Mouse (Mus musculus) kidney, adult 8-10 months (tissue): ENCODE measurements around the gene Ube2e3.

ENCODE experiments used
- DNase-seq, 2 experiments: peaks; one replicate each; pipeline ENCODE4 v3.0.0; 2022

Ube2e3 gene

DNA sequence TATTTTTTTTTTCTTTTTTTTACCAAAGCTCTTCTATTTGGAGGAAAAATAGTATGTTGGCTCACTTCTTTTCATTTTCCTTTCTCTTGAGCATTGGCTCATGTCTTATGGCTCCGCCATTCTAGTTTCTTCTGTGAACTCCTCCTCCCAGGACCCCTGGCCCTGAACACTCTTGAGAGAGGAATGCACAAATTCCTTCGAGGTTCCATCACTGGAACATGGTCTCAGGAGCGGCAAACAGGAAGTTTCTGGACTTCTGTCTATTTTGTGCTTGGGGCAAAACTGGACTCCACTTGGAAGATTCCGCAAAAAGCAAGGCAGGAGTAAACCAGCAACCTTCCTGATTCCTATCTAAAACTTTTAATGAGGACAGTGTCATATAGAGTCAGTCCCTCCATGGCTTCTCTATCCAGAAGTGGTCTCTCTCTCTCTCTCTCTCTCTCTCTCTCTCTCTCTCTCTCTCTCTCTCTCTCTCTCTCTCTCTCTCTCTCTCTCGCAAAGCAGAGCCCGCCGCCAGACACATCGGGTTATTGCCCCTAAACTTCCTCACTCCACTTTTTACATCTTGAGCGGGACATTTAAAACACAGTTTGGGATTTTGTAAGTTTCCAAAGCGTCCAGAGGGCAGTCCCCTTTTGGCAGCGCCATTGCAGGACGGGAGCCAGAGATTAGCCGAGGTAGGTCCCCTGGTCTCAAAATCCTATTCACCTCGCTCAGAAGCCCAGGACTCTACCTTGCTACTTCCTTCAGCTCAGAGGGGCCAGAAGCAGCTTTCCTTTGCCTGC is at the start of gene Ube2e3:
Gene Ube2e3 (plus strand): TSS at position 399 of the 785 bp plus-strand sequence.
- DNase-seq = no peak

DNA sequence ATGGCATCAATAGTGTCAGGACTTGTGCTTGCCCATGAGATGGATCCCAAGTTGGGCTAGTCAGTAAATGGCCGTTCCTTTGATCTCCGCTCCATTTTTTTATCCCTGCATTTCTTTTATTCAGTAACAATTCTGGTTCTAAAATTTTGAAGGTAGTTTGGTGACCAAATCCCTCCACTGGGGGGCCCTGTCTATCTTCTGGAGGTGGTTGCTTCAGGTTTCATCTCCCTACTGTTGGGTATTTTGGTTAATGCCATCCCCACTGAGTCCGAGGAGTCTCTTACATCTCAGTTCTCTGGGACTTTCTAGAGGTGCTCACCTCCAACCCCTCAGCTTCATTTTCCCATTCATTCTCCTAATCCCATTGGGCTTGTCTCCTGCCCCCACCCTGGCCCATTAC is 38.0 kb upstream of the Ube2e3 start:
- DNase-seq = no peak

DNA sequence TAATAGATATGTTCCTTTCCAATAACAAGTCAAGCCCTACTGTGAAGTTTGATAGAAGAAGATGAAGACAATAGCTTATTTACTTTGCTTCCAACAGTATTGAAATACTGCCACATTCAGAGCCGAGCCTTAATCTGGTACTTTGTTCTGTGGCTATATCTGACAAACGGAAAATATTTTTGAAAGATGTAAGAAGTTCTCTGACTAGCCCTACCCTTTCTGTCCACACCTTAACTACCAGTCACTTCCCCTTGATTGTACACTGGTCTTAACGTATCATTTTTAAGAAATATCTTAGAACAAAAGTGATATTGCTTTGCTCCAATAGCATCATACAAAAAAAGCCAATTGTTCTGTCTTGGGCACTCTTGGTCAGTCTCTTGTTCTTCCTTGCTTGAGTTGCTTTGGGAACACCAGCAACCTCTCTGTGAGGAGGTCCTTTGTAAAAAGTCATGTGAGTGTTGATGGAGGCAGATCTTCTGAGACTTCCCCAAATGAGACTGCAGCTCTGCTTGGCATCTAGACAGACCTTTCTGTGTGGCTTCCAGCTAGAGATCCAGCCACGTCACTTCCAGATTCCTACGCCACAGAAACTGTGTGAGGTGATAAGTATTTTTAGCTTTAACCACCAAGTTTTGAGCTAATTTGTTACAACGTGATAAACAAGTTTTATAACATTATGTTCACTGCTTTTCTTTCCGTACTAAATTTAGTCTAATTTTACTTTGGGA is 26.3 kb upstream of the Ube2e3 start:
- DNase-seq = no peak

- no peak for DNase-seq
Measured at GRCm38 (mm10) chr2:78844365-78844764, 23.6 kb upstream of the Ube2e3 start.

GRCm38 (mm10) chr2:78845274-78845673 is 22.6 kb upstream of the Ube2e3 start:
- no peak for DNase-seq

DNA sequence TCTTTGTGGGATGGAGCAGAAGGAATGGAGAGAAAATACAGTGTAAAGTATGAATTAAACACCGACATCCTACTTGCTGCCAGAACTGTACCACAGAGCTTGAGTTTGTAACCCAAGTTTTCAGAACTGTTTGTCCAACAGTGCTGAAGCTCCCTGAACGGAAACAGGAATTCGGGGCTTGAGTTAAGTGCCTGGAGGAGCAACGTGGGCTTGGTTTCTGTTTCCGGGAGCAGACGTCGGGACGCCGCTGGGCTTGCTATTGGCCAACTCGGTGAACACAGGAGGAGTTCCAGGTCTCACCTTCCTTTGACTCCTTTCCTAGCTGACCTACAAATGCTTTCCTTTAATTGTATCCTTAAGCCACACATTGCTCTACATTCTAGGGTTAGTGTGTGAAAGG is 22.2 kb upstream of the Ube2e3 start:
- DNase-seq = no peak

GRCm38 (mm10) chr2:78854315-78854714 is 13.6 kb upstream of the Ube2e3 start:
- DNase-seq = no peak

DNA sequence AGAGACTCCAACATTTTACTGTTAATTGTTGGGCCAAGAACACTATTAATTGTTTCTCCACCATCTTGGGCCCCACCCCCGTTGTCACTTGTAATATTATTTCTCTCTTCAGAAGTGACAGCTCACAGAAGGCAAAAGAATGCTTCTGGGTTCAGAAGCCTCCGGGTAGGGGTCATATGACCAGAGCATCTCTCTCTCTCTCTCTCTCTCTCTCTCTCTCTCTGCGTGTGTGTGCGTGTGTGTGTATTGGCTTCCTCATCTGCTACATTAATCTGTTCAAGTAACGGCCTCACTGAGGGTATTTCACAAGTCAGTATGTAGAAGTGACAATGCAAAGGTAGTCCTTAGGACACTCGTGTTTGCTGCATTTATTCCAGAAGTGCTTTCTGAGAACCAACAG is 9.3 kb upstream of the Ube2e3 start:
- no peak for DNase-seq

DNA sequence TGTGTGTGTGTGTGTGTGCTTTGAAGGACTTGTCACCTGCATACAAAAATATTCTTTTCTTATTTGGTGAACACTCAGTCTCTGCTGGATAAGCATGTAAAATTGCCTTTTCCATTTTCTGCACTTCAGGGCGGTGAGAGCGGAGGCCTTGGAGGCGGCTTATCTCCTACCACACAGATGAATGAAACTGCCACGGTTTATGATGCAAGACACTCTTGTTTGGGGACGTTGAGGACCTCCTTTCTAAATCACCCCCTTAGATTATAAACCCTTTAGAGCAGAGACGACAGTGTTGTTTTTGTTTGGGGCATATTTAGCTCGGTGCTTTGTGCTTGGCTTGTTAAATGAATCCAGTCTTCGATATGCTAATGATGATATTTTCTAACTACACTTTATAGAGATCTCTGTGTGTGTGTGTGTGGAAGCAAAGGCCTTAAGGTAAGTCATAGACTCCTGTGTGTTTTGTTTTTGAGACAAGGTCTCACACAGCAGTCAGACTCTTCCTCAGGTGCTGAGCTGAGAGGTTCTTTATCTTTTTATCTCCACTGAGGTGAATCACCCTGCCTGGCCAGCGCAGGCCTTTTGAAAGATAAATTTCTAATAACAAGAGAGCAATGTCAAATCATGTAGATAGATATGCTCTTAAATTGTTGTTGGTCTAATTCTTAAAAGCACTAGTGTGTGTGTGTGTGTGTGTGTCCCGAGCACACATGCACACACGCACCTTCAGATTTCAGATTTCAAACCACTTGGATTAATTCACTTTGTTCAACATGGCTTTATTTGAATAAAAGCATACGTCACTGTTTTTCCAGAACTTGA is 8.4 kb upstream of the Ube2e3 start:
- DNase-seq = no peak

DNA sequence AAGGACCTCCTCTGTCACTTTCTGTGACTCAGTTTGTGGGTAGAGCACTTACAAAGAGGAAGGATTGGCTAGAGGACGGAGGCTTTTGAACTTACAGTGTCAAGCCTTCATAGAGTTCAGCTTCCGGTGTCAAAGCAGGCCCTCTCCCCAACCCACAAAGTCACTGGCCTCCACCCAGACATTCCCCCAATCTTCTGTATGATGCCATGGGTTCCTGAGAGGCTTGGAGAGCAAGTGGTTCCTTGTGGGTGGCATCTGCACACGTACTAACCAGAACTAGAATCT is 7.9 kb upstream of the Ube2e3 start:
- DNase-seq = no peak

GRCm38 (mm10) chr2:78864116-78864515 is 3.8 kb upstream of the Ube2e3 start:
- no peak for DNase-seq

GRCm38 (mm10) chr2:78864866-78865265 is 3.1 kb upstream of the Ube2e3 start:
- no peak for DNase-seq

DNA sequence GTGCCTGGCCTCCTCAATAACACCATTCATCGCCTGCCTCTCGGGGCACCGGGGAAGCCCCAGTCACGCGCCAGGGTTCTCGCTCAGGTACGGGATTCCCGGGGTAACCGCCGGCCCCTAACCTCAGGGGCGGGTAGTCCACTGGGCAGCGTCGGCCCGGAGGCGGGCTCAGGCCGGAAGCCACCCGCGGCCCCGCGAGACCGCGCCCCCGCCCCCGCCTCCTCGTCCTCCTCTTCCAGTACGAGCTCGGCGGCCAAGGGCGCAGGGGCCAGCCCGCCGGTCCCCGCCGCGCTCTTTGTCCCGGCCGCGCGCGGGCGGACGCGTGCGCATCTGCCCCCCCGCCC is 559 bp downstream of the Ube2e3 start:
- peak; percentile 76 to 80 for DNase-seq

- DNase-seq = peak; percentile 62 to 67
Measured at GRCm38 (mm10) chr2:78868951-78869720, 1.2 kb downstream of the Ube2e3 start.

DNA sequence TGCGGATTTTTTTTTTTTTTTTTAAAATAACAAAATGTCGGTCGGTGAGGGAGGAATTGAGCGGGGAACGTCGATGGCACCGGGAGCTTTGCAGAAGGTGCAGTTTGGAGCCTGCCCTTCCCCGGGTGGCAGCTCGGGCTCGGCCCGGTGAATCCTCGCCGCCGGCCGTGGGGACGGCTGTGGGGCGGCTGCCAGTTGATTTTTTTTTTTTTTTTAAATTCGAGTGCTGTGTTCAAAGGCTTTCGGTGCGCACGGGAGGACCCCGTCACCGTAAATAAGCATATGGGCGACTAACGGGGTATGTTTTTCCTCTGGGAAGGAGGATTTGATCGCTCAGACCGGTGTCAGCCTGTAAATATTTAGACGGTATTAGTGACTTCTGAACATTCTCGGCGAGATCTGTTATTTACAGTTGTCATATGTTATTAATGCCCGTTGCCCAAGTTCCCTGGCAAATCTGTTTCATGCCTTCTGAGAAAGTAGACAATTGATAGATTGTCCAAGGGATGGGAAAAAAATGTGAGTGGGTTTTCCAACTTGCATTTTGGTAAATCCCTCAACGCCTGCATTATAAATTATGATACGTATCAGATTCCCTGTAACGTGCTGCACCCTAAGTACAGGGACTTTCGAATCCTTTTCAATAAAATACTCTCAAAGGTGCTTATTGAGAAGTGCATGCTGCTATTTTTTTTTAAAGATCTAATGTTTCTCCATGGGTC is 2.0 kb downstream of the Ube2e3 start:
- DNase-seq = peak in 1 of 2 experiments; percentile 13

DNA sequence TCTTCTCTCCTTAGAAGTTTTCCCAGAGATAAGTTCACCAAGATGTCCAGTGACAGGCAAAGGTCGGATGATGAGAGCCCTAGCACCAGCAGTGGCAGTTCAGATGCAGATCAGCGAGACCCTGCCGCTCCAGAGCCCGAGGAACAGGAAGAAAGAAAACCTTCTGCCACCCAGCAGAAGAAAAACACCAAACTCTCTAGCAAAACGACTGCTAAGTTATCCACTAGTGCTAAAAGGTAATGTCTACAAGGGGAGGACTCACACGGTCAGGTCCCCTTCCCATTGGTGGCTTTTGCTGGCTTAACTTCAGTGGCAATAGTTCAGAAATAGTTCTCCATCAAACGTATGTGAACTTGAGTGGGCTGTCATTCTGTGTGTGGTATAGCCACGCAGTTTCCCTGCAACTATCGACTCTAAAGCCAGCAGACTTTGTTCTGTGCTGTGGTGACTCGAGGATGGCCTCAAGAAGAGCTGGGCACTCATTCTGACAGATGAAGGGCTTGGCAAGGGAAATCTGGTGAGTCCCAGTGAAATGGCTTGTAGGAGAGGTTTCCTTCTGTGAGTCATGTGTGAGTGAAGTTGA is 2.6 kb downstream of the Ube2e3 start:
- DNase-seq = no peak

DNA sequence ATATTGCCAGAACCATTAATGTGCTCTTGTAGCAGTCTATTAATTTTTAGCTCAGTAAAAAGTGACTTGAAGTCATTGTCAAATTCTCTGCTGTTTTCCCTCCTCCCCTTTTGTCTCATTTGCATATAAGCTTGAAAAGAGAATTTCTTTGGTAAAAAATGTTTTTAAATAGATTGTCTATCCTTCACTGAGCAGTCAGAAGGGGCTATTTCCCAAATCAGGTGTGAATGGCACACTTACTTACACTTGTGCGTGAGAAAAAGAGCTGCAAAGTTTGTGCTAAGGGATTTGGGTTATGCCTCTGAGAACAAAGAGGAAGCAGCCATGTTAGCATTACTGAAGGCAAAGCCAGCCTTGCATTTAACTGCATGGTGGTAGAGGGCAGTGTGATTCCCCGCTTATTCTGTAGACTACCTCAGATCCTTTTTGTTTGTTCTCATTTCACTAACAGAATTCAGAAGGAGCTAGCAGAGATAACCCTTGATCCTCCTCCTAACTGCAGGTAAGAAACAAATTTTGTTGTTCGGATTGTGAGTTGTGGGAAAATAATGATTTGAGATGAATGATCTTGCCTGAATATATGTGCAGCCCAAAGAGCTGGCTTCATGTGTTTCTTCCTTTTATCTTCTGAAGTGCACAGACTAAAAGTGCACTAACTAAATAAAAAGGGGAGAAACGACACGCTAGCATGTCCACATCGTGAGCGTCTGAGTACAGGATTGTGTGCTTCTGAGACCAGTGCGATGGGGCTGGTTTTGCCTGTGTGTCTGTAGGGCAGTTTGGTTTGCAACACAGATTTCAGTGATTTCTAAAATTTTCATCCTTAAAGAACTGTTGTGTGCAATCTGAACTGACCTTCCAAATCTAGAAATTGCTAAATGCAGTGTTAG is 4.3 kb downstream of the Ube2e3 start:
- no peak for DNase-seq

DNA sequence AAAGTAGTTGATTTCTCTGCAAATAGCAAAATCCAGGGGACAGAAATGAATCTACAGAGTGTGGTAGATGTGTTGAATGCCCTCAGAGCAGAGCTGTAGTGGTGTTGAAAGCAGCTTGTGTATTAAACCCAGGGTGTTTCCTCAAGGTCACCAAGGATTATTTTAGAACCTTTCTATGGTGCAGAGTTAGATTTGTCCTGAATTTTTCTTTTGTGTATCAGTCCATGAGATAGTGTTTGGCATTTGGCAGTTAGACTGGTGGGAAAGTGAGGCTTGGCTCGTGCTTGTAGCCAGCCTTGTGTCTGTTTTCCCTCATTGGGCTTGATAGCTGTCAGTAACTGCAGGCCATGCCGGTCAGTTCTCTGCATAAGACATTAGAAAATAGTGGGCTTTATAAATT is 6.0 kb downstream of the Ube2e3 start:
- DNase-seq = no peak

GRCm38 (mm10) chr2:78876002-78876401 is 8.1 kb downstream of the Ube2e3 start:
- no peak for DNase-seq

GRCm38 (mm10) chr2:78882068-78882467 is 14.1 kb downstream of the Ube2e3 start:
- no peak for DNase-seq
